Mouse (Mus musculus): Measurements from ENCODE around the gene Nuak2. TPM values are rescaled to one million over a fixed set of nuclear protein-coding genes. Genes with fewer than 3 reads are reported as not detected.
"Not testable (repeated sequence)": the region's sequence is repeated elsewhere in the genome, so short reads cannot be mapped to it uniquely, and the experiment has no call there.

Gene Nuak2
- total RNA-seq, 1 experiment, result 8.0 TPM

DNA sequence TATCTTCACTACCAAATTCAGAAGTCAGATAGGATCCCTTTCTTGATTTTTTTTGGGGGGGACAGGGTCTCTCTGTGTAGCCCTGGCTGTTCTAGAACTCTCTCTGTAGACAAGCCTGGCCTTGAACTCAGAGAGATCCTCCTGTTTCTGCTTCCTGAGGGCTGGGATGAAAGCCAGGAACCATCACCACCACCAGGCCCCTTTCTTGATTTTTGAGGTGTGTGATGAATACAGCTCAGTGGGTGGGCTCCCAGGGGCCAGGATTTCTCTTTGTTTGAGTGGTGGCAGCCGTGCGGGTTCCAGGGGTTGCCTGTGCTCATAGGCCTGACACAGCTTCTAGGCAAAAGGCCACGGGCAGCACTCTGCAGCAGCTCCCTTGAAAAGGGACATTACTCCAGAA, 44.7 kb upstream of the Nuak2 start:
- no peak overlapping the region for H3K27ac ChIP-seq (ENCODE audit: insufficient read depth, low read depth, low read length, poor library complexity, severe bottlenecking)
- DNase-seq (ENCODE audit: low read depth, low spot score), result no peak
- H3K4me1 ChIP-seq (ENCODE audit: control insufficient read depth in 2 of 2, insufficient read depth in 2 of 2, low read length in 2 of 2, poor library complexity in 1 of 2), result peaks cover 11 to 33% of the 10 kb centered on the region in 2 experiments
- H3K4me3 ChIP-seq (ENCODE audit: insufficient read depth in 1 of 2, low read depth in 1 of 2, low read length in 2 of 2, poor library complexity in 1 of 2, severe bottlenecking in 1 of 2), result no peak overlapping the region
- no peaks in the 10 kb centered on the region for H3K36me3 ChIP-seq (ENCODE audit: control insufficient read depth, insufficient read depth, low read length, poor library complexity, severe bottlenecking)
- no peak overlapping the region for H3K9ac ChIP-seq (ENCODE audit: insufficient read depth, low read depth, low read length, poor library complexity, severe bottlenecking)
- H3K9me3 ChIP-seq (ENCODE audit: control insufficient read depth, insufficient read depth, low read depth, low read length), result no peaks in the 10 kb centered on the region
- in situ Hi-C loops (cut with MboI; ENCODE audit: low sequenced_read_pairs in 2 of 2, unreplicated experiment in 2 of 2), result no loop called here
- TF ChIP-seq HCFC1 (IDR thresholded peaks at IDR 0.05; ENCODE audit: borderline replicate concordance, insufficient read depth, low read length) (no peak), CHD2 (IDR thresholded peaks at IDR 0.05; ENCODE audit: low read depth, low read length) (no peak), ZNF384 (IDR thresholded peaks at IDR 0.05; ENCODE audit: low read depth, low read length) (no peak), ZC3H11A (IDR thresholded peaks at IDR 0.05; ENCODE audit: borderline replicate concordance, low read depth, low read length) (no peak), MAFK (IDR thresholded peaks at IDR 0.05; ENCODE audit: insufficient read depth, low read depth, low read length) (no peak)

DNA sequence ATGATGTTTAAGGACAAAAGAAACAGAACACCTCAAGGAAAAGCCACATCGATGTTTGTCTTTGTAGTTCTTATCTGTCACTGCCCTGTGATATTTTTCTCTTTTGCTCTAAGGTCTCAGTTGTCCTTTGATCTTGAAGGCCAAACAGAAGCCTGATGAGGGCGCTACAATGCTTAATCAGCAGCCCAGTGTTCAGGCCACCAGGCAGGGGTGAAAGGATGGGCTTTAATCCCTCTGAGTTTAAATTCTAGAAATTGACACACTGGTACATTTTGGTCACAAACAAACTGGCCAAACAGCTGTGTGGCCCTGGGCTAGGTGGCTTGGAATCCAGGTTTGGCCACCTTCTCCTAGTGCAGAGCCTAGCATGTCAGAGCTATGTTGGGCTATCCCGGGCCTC, 39.2 kb upstream of the Nuak2 start:
- H3K27ac ChIP-seq (ENCODE audit: insufficient read depth, low read depth, low read length, poor library complexity, severe bottlenecking), result no peak overlapping the region
- in situ Hi-C loops (cut with MboI; ENCODE audit: low sequenced_read_pairs in 2 of 2, unreplicated experiment in 2 of 2), result no loop called here
- TF ChIP-seq CHD2 (IDR thresholded peaks at IDR 0.05; ENCODE audit: low read depth, low read length), result no peak
- H3K36me3 ChIP-seq (ENCODE audit: control insufficient read depth, insufficient read depth, low read length, poor library complexity, severe bottlenecking), result no peaks in the 10 kb centered on the region
- DNase-seq (ENCODE audit: low read depth, low spot score), result no peak
- peaks cover 12 to 24% of the 10 kb centered on the region in 2 experiments for H3K4me1 ChIP-seq (ENCODE audit: control insufficient read depth in 2 of 2, insufficient read depth in 2 of 2, low read length in 2 of 2, poor library complexity in 1 of 2)
- no peak overlapping the region for H3K9ac ChIP-seq (ENCODE audit: insufficient read depth, low read depth, low read length, poor library complexity, severe bottlenecking)
- H3K9me3 ChIP-seq (ENCODE audit: control insufficient read depth, insufficient read depth, low read depth, low read length), result no peaks in the 10 kb centered on the region
- H3K4me3 ChIP-seq (ENCODE audit: insufficient read depth in 1 of 2, low read depth in 1 of 2, low read length in 2 of 2, poor library complexity in 1 of 2, severe bottlenecking in 1 of 2), result no peak overlapping the region

GRCm38 (mm10) chr1:132277124-132277523, 38.8 kb upstream of the Nuak2 start:
- in situ Hi-C loops (cut with MboI; ENCODE audit: low sequenced_read_pairs in 2 of 2, unreplicated experiment in 2 of 2), result no loop called here
- Histone ChIP-seq H3K4me1 (ENCODE audit: control insufficient read depth in 2 of 2, insufficient read depth in 2 of 2, low read length in 2 of 2, poor library complexity in 1 of 2) (peaks cover 14 to 21% of the 10 kb centered on the region in 2 experiments), H3K9me3 (ENCODE audit: control insufficient read depth, insufficient read depth, low read depth, low read length) (no peaks in the 10 kb centered on the region), H3K36me3 (ENCODE audit: control insufficient read depth, insufficient read depth, low read length, poor library complexity, severe bottlenecking) (no peaks in the 10 kb centered on the region), H3K4me3 (ENCODE audit: insufficient read depth in 1 of 2, low read depth in 1 of 2, low read length in 2 of 2, poor library complexity in 1 of 2, severe bottlenecking in 1 of 2) (no peak overlapping the region), H3K9ac (ENCODE audit: insufficient read depth, low read depth, low read length, poor library complexity, severe bottlenecking) (no peak overlapping the region), H3K27ac (ENCODE audit: insufficient read depth, low read depth, low read length, poor library complexity, severe bottlenecking) (no peak overlapping the region)
- no peak for DNase-seq (ENCODE audit: low read depth, low spot score)
- TF ChIP-seq HCFC1 (IDR thresholded peaks at IDR 0.05; ENCODE audit: borderline replicate concordance, insufficient read depth, low read length) (no peak), ZNF384 (IDR thresholded peaks at IDR 0.05; ENCODE audit: low read depth, low read length) (no peak), MAFK (IDR thresholded peaks at IDR 0.05; ENCODE audit: insufficient read depth, low read depth, low read length) (no peak), ZC3H11A (IDR thresholded peaks at IDR 0.05; ENCODE audit: borderline replicate concordance, low read depth, low read length) (no peak), CHD2 (IDR thresholded peaks at IDR 0.05; ENCODE audit: low read depth, low read length) (no peak)

- H3K4me3 ChIP-seq (ENCODE audit: insufficient read depth in 1 of 2, low read depth in 1 of 2, low read length in 2 of 2, poor library complexity in 1 of 2, severe bottlenecking in 1 of 2); H3K36me3 ChIP-seq (ENCODE audit: control insufficient read depth, insufficient read depth, low read length, poor library complexity, severe bottlenecking); H3K9me3 ChIP-seq (ENCODE audit: control insufficient read depth, insufficient read depth, low read depth, low read length); H3K9ac ChIP-seq (ENCODE audit: insufficient read depth, low read depth, low read length, poor library complexity, severe bottlenecking); in situ Hi-C loops (cut with MboI; ENCODE audit: low sequenced_read_pairs in 2 of 2, unreplicated experiment in 2 of 2); DNase-seq (ENCODE audit: low read depth, low spot score): not testable (repeated sequence)
- Histone ChIP-seq H3K4me1 (ENCODE audit: control insufficient read depth in 2 of 2, insufficient read depth in 2 of 2, low read length in 2 of 2, poor library complexity in 1 of 2) (peaks cover 22 to 36% of the 10 kb centered on the region in 2 experiments), H3K27ac (ENCODE audit: insufficient read depth, low read depth, low read length, poor library complexity, severe bottlenecking) (peak overlapping the region; percentile 24; the same call in 1 of the 2 replicates)
Measured at GRCm38 (mm10) chr1:132280636-132281035, 35.3 kb upstream of the Nuak2 start.

GRCm38 (mm10) chr1:132281523-132282176, 34.3 kb upstream of the Nuak2 start:
- peak overlapping the region; percentile 31; the same call in 1 of the 2 replicates for H3K27ac ChIP-seq (ENCODE audit: insufficient read depth, low read depth, low read length, poor library complexity, severe bottlenecking)
- H3K9ac ChIP-seq (ENCODE audit: insufficient read depth, low read depth, low read length, poor library complexity, severe bottlenecking), result no peak overlapping the region
- DNase-seq (ENCODE audit: low read depth, low spot score), result no peak
- H3K9me3 ChIP-seq (ENCODE audit: control insufficient read depth, insufficient read depth, low read depth, low read length), result no peaks in the 10 kb centered on the region
- TF ChIP-seq HCFC1 (IDR thresholded peaks at IDR 0.05; ENCODE audit: borderline replicate concordance, insufficient read depth, low read length) (no peak), MAFK (IDR thresholded peaks at IDR 0.05; ENCODE audit: insufficient read depth, low read depth, low read length) (no peak), ZC3H11A (IDR thresholded peaks at IDR 0.05; ENCODE audit: borderline replicate concordance, low read depth, low read length) (no peak), ZNF384 (IDR thresholded peaks at IDR 0.05; ENCODE audit: low read depth, low read length) (no peak), CHD2 (IDR thresholded peaks at IDR 0.05; ENCODE audit: low read depth, low read length) (no peak)
- in situ Hi-C loops (cut with MboI; ENCODE audit: low sequenced_read_pairs in 2 of 2, unreplicated experiment in 2 of 2), result no loop called here
- no peaks in the 10 kb centered on the region for H3K36me3 ChIP-seq (ENCODE audit: control insufficient read depth, insufficient read depth, low read length, poor library complexity, severe bottlenecking)
- H3K4me3 ChIP-seq (ENCODE audit: insufficient read depth in 1 of 2, low read depth in 1 of 2, low read length in 2 of 2, poor library complexity in 1 of 2, severe bottlenecking in 1 of 2), result no peak overlapping the region
- peaks cover 22 to 36% of the 10 kb centered on the region in 2 experiments for H3K4me1 ChIP-seq (ENCODE audit: control insufficient read depth in 2 of 2, insufficient read depth in 2 of 2, low read length in 2 of 2, poor library complexity in 1 of 2)
